Mouse (Mus musculus) ES-Bruce4 (cell line): ENCODE measurements around the gene Stxbp5. TPM values are rescaled to one million over a fixed set of nuclear protein-coding genes. Genes with fewer than 3 reads are reported as not detected.
"Not testable (repeated sequence)": the region's sequence is repeated elsewhere in the genome, so short reads cannot be mapped to it uniquely, and the experiment has no call there.

Source experiments
- H3K27ac ChIP-seq: 2 replicates; pipeline ENCODE4 v1.5.1; 2012; ENCODE audit warnings: low read length, inconsistent platforms; ENCODE audit not compliant: insufficient read depth
- H3K27me3 ChIP-seq: 2 replicates; pipeline ENCODE4 v1.6.1; 2012; ENCODE audit warnings: mild to moderate bottlenecking, low read length, inconsistent platforms; ENCODE audit not compliant: control insufficient read depth, poor library complexity, insufficient read depth, severe bottlenecking
- H3K36me3 ChIP-seq: 2 replicates; pipeline ENCODE4 v1.6.1; 2012; ENCODE audit warnings: inconsistent platforms, mild to moderate bottlenecking, low read length, moderate library complexity; ENCODE audit not compliant: control insufficient read depth, poor library complexity, insufficient read depth, severe bottlenecking
- H3K4me1 ChIP-seq: one replicate; pipeline ENCODE4 v1.8.1; 2011; ENCODE audit warnings: low read length; ENCODE audit not compliant: control insufficient read depth, insufficient read depth
- H3K4me3 ChIP-seq: 2 replicates; pipeline ENCODE4 v1.5.1; 2011; ENCODE audit warnings: low read depth, mild to moderate bottlenecking, low read length
- H3K9ac ChIP-seq: 2 replicates; pipeline ENCODE4 v1.6.1; 2012; ENCODE audit warnings: low read depth, mild to moderate bottlenecking, inconsistent platforms; ENCODE audit not compliant: poor library complexity, severe bottlenecking
- H3K9me3 ChIP-seq: replicated peaks from 2 replicates; pipeline ENCODE4 v1.6.1; 2012; ENCODE audit warnings: mild to moderate bottlenecking, low read length, inconsistent platforms; ENCODE audit not compliant: control insufficient read depth, poor library complexity, insufficient read depth, severe bottlenecking
- CTCF ChIP-seq: IDR thresholded peaks from one replicate; pipeline ENCODE4 v1.8.1; 2011; ENCODE audit warnings: low read depth, low read length
- EP300 ChIP-seq: IDR thresholded peaks from 2 replicates; pipeline ENCODE4 v1.6.1; 2011; ENCODE audit warnings: low read depth, low read length; ENCODE audit not compliant: insufficient read depth
- POLR2A ChIP-seq: IDR thresholded peaks from one replicate; pipeline ENCODE4 v1.8.1; 2011; ENCODE audit warnings: low read length; ENCODE audit not compliant: insufficient read depth
- polyA plus RNA-seq: library from polyadenylated mRNA; stranded (reverse); fragments of >200 nt; gene quantifications from 2 replicates; pipeline ENCODE4 v1.2.4, GENCODE M21; 2011; ENCODE audit warnings: low read depth; ENCODE audit not compliant: missing spikeins, insufficient read depth, insufficient read length

Stxbp5 gene
- polyA plus RNA-seq, 1 experiment: 18.7 TPM

DNA sequence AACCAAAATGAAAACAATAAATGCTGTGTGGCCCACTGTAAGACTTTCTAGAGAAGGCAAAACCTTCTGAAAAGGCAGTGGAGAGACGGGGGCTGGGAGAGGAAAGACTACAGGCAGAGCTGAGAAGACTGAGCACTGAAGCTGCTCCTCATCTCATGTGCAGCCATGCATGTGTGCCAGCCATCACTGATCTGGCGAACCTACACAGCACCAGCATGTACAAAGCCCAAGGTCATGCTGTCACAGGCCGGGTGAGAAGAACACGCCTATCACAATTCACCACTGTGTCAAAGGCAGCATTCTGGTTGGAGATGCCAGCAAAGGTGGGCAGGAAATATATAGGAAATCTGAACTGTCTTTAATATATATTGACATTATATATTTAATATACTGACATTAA, 12.2 kb downstream of the Stxbp5 start:
- Histone ChIP-seq H3K9me3 (no peaks in the 10 kb centered on the region), H3K36me3 (no peaks in the 10 kb centered on the region), H3K4me1 (no peaks in the 10 kb centered on the region), H3K9ac (no peak overlapping the region), H3K27ac (no peak overlapping the region), H3K27me3 (no peaks in the 10 kb centered on the region), H3K4me3 (no peak overlapping the region)
- TF ChIP-seq POLR2A (no peak), EP300 (no peak), CTCF (no peak)

DNA sequence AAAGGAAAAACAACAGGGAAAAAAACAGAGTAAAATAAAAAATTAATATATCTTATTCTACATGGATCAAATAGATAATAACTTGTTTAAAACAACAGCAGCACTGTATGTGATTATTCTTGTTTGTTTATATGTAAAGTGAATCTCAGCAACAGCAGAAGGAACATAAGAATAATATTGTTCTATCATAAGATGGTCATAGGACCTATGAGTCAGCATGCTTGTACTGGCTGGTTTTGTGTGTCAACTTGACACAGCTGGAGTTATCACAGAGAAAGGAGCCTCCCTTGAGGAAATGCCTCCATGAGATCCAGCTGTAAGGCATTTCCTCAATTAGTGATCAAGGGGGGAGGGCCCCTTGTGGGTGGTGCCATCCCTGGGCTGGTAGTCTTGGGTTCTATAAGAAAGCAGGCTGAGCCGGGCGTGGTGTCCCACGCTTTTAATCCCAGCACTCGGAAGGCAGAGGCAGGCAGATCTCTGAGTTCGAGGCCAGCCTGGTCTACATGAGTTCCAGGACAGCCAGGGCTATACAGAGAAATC, 19.0 kb downstream of the Stxbp5 start:
- not testable (repeated sequence) for H3K36me3 ChIP-seq, H3K9me3 ChIP-seq, H3K4me3 ChIP-seq, H3K9ac ChIP-seq, H3K27me3 ChIP-seq, H3K27ac ChIP-seq, H3K4me1 ChIP-seq

DNA sequence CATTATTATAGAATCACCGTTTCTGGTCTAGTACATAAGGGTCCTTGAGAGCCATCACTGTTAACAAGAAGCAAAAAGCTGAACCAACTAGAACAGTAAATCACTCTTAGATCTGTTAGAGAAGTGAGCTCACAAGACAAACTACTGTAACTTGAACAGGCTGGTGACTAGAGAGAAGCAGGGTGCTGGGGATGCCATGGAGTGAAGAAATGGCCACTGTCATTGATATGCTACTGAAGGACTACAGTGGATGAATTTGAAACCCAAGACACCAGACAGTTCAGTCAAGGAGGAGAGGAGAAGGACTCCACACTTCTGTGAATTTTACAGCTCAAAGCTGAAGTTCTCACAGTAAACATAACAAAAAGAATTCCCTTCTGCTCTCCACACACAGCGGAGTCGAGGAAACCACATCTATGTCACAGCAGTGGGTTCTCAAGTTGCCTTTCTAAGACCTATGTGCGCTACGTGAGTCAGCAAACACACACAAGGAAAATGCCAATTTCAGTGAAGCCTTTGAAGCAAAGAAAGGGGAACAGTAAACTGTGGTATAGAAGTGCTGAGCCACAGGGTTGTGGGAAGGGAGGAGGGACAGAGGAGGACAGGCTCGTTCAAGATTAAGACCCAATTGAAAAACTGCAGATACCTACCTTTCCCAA, 20.7 kb downstream of the Stxbp5 start:
- Histone ChIP-seq H3K9ac (no peak overlapping the region), H3K27ac (no peak overlapping the region), H3K4me3 (no peak overlapping the region), H3K36me3 (no peaks in the 10 kb centered on the region), H3K4me1 (no peaks in the 10 kb centered on the region), H3K9me3 (no peaks in the 10 kb centered on the region), H3K27me3 (no peaks in the 10 kb centered on the region)
- TF ChIP-seq CTCF (no peak), EP300 (no peak), POLR2A (no peak)

DNA sequence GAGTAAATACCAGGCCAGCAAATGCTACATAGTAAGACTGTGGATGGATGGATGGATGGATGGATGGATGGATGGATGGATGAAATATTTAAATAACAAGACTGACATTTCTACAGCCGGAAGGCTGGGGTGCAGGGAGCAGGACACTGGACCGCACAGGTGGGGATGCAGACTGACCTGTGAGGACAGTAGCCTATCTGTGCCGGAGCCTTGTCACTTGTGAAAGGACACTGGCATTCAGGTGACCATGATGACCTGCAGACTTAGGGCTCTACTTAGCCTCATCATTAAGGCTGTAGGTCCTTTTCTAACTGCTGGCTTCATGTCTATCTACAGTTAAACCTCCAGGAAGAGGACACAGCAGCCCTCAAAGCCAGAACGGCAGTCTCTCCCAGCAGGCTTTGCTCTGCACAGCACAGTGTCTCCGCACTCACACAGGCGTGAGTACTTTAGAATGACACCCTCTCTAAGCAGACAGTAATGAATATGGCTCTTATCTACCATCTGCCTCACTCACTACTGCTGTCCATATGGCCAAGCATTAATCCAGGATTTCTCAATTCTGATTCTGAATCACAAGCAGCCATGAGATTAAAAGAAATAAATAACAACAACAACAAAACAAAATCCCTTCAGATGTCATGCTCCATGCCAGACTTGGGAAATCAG, 21.9 kb downstream of the Stxbp5 start:
- Histone ChIP-seq H3K27ac (no peak overlapping the region), H3K9ac (no peak overlapping the region), H3K27me3 (no peaks in the 10 kb centered on the region), H3K4me1 (no peaks in the 10 kb centered on the region), H3K4me3 (no peak overlapping the region), H3K36me3 (no peaks in the 10 kb centered on the region), H3K9me3 (no peaks in the 10 kb centered on the region)
- TF ChIP-seq EP300 (no peak), POLR2A (no peak), CTCF (no peak)

DNA sequence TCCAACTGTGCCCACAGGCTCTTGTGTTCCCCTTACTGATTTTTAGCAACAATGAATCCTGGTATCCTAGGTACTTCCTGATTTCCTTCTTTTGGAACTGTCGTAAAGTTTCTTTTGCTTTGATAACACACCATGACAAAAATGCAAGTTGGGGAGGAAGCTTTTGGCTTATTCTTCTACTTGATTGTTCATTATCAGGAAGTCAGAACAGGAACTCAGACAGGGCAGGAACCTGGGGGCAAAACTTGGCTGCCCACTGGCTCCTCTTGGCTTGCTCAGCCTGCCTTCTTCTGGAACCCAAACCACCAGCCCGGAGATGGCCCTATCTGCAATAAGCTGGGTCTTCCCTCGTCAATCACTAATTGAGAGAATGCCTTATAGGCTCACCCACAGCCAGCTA, 25.0 kb downstream of the Stxbp5 start:
- Histone ChIP-seq H3K4me3 (no peak overlapping the region), H3K9ac (no peak overlapping the region)

DNA sequence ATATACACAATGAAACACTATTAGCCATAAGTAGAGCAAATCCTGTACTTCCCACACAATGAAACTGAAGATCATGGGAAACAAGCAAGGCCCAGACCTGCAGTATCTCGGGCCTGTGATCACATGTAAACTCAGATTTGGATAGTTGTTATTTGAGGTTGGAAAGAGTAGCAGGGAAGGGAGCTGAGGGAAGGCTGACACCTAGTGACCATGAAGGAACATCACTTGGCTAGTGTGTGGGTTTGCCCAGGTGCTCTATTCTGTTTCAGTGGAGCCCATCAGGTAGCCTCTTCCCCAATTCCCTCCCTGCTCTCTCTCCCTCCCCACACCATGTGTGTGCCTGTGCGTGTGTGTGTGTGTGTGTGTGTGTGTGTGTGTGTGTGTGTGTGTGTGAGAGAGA, 28.7 kb downstream of the Stxbp5 start:
- no peaks in the 10 kb centered on the region for H3K4me1 ChIP-seq
- no peaks in the 10 kb centered on the region for H3K36me3 ChIP-seq
- no peaks in the 10 kb centered on the region for H3K9me3 ChIP-seq
- no peak overlapping the region for H3K4me3 ChIP-seq
- TF ChIP-seq EP300 (no peak), CTCF (peak; percentile 10), POLR2A (no peak)
- no peak overlapping the region for H3K9ac ChIP-seq
- no peaks in the 10 kb centered on the region for H3K27me3 ChIP-seq
- no peak overlapping the region for H3K27ac ChIP-seq

More for the DNA sequence above, 25.0 kb downstream of the Stxbp5 start:
- Histone ChIP-seq H3K27ac (no peak overlapping the region), H3K4me1 (no peaks in the 10 kb centered on the region), H3K9me3 (no peaks in the 10 kb centered on the region), H3K27me3 (no peaks in the 10 kb centered on the region), H3K36me3 (no peaks in the 10 kb centered on the region)
- TF ChIP-seq CTCF (no peak), POLR2A (no peak), EP300 (no peak)
